Mouse (Mus musculus): ENCODE results near the gene Zscan5b. TPM values are rescaled to one million over a fixed set of nuclear protein-coding genes. Genes with fewer than 3 reads are reported as not detected.
"Not testable (repeated sequence)": the region's sequence is repeated elsewhere in the genome, so short reads cannot be mapped to it uniquely, and the experiment has no call there.

The Zscan5b gene
- polyA plus RNA-seq, 1 experiment from 2014 or later, result not detected

- H3K36me3 ChIP-seq (replicated peaks), result no peaks in the 10 kb centered on the region
- H3K9ac ChIP-seq, result no peak overlapping the region
- H3K27ac ChIP-seq, result no peak overlapping the region
- WGBS, result 90% methylated on average over 5 of the region's 5 CpGs
- H3K4me3 ChIP-seq, result no peak overlapping the region
- no peaks in the 10 kb centered on the region for H3K9me3 ChIP-seq
- H3K27me3 ChIP-seq (replicated peaks), result no peaks in the 10 kb centered on the region
- no peak overlapping the region for H3K4me2 ChIP-seq
- no peaks in the 10 kb centered on the region for H3K4me1 ChIP-seq
- ATAC-seq (replicated peaks), result no peak
Measured at GRCm38 (mm10) chr7:6254451-6254850, 32.4 kb downstream of the Zscan5b start.

DNA sequence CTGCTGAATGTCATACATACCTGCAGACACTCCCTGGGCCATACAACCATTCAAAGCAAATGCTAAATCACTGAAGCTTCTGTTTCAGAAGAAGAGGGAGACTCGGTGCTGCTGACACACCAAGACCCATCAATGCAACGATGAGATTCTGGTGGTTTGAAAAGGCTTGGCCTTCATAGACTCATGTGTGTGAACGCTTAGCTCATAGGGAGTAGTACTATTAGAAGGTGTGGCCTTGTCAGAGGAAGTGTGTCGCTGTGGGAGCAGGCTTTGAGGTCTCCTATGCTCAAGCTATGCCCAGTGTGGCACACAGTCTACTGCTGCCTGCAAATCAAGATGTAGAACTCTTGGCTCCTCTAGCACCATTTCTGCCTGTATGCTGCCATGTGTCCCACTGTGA lies 35.3 kb downstream of the Zscan5b start:
- Histone ChIP-seq H3K4me3 (no peak overlapping the region), H3K27ac (no peak overlapping the region), H3K4me1 (no peaks in the 10 kb centered on the region), H3K4me2 (no peak overlapping the region), H3K9ac (no peak overlapping the region), H3K9me3 (no peaks in the 10 kb centered on the region), H3K36me3 (replicated peaks) (no peaks in the 10 kb centered on the region), H3K27me3 (replicated peaks) (no peaks in the 10 kb centered on the region)
- no peak for ATAC-seq (replicated peaks)
- 90% methylated on average over 4 of the region's 4 CpGs for WGBS

GRCm38 (mm10) chr7:6258232-6259220 lies 36.4 kb downstream of the Zscan5b start:
- 29% methylated on average over 16 of the region's 16 CpGs for WGBS
- ATAC-seq (replicated peaks), result no peak
- no peak overlapping the region for H3K9ac ChIP-seq

DNA sequence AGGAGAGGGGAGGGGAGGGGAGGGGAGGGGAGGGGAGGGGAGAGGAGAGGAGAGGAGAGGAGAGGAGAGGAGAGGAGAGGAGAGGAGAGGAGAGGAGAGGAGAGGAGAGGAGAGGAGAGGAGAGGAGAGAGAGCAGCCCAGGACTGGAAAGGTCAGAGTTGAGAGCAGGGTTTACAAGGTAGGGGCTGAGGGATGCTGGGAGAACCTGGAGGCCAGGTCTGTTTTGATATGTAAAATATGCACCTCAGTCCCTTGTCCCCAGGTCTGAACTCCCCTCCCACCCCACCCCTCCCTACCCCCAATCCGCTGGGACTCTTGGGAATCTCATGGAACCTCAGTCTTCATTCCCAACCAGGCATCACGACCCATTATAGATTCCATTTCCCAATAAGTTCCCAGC lies 37.9 kb downstream of the Zscan5b start:
- H3K36me3 ChIP-seq (replicated peaks); H3K4me3 ChIP-seq; H3K9ac ChIP-seq; H3K27ac ChIP-seq; H3K4me2 ChIP-seq; H3K27me3 ChIP-seq (replicated peaks); H3K9me3 ChIP-seq; ATAC-seq (replicated peaks); H3K4me1 ChIP-seq: not testable (repeated sequence)
- WGBS, result 39% methylated on average over 2 of the region's 2 CpGs

More at GRCm38 (mm10) chr7:6258232-6259220, 36.4 kb downstream of the Zscan5b start:
- Histone ChIP-seq H3K27me3 (replicated peaks) (no peaks in the 10 kb centered on the region), H3K4me3 (no peak overlapping the region), H3K27ac (no peak overlapping the region), H3K36me3 (replicated peaks) (no peaks in the 10 kb centered on the region), H3K9me3 (no peaks in the 10 kb centered on the region), H3K4me1 (no peaks in the 10 kb centered on the region), H3K4me2 (no peak overlapping the region)

GRCm38 (mm10) chr7:6262120-6262519 lies 40.0 kb downstream of the Zscan5b start:
- no peak overlapping the region for H3K4me2 ChIP-seq
- no peak for ATAC-seq (replicated peaks)
- WGBS, result 81% methylated on average over 3 of the region's 3 CpGs

GRCm38 (mm10) chr7:6262984-6263383 lies 40.9 kb downstream of the Zscan5b start:
- Histone ChIP-seq H3K36me3 (replicated peaks) (no peaks in the 10 kb centered on the region), H3K9ac (no peak overlapping the region), H3K9me3 (no peaks in the 10 kb centered on the region), H3K4me3 (no peak overlapping the region), H3K4me1 (no peaks in the 10 kb centered on the region), H3K27ac (no peak overlapping the region), H3K27me3 (replicated peaks) (no peaks in the 10 kb centered on the region), H3K4me2 (no peak overlapping the region)
- 86% methylated on average over 4 of the region's 4 CpGs for WGBS
- ATAC-seq (replicated peaks), result no peak

More at GRCm38 (mm10) chr7:6262120-6262519, 40.0 kb downstream of the Zscan5b start:
- H3K4me3 ChIP-seq, result no peak overlapping the region
- H3K27me3 ChIP-seq (replicated peaks), result no peaks in the 10 kb centered on the region
- no peaks in the 10 kb centered on the region for H3K4me1 ChIP-seq
- H3K27ac ChIP-seq, result no peak overlapping the region
- no peaks in the 10 kb centered on the region for H3K9me3 ChIP-seq
- H3K36me3 ChIP-seq (replicated peaks), result no peaks in the 10 kb centered on the region
- H3K9ac ChIP-seq, result no peak overlapping the region

- Histone ChIP-seq H3K4me3 (no peak overlapping the region), H3K36me3 (replicated peaks) (no peaks in the 10 kb centered on the region), H3K4me2 (no peak overlapping the region), H3K4me1 (no peaks in the 10 kb centered on the region), H3K9me3 (no peaks in the 10 kb centered on the region), H3K9ac (no peak overlapping the region), H3K27me3 (replicated peaks) (no peaks in the 10 kb centered on the region), H3K27ac (no peak overlapping the region)
- WGBS, result 60% methylated on average over 8 of the region's 8 CpGs
- ATAC-seq (replicated peaks), result no peak
Measured at GRCm38 (mm10) chr7:6265695-6266094, 43.6 kb downstream of the Zscan5b start.

- H3K36me3 ChIP-seq (replicated peaks), result no peaks in the 10 kb centered on the region
- no peak for ATAC-seq (replicated peaks)
- no peak overlapping the region for H3K4me2 ChIP-seq
- H3K4me3 ChIP-seq, result no peak overlapping the region
- H3K4me1 ChIP-seq, result no peaks in the 10 kb centered on the region
- WGBS, result 66% methylated on average over 3 of the region's 3 CpGs
- no peak overlapping the region for H3K27ac ChIP-seq
- H3K9ac ChIP-seq, result no peak overlapping the region
- H3K9me3 ChIP-seq, result no peaks in the 10 kb centered on the region
- no peaks in the 10 kb centered on the region for H3K27me3 ChIP-seq (replicated peaks)
Measured at GRCm38 (mm10) chr7:6277906-6278305, 55.8 kb downstream of the Zscan5b start.

- H3K36me3 ChIP-seq (replicated peaks), result no peaks in the 10 kb centered on the region
- H3K4me1 ChIP-seq, result peaks cover 21% of the 10 kb centered on the region
- peak overlapping the region; percentile 92 for H3K27ac ChIP-seq
- ATAC-seq (replicated peaks), result peak; percentile 4
- no peaks in the 10 kb centered on the region for H3K9me3 ChIP-seq
- peak overlapping the region; percentile 55 for H3K4me2 ChIP-seq
- peak overlapping the region; percentile 58; the same call in 1 of the 2 replicates for H3K9ac ChIP-seq
- no peaks in the 10 kb centered on the region for H3K27me3 ChIP-seq (replicated peaks)
- WGBS, result 0% methylated on average over 1 of the region's 1 CpGs
- H3K4me3 ChIP-seq, result peak overlapping the region; percentile 57
Measured at GRCm38 (mm10) chr7:6282749-6283148, 60.7 kb downstream of the Zscan5b start.

GRCm38 (mm10) chr7:6283451-6284075 lies 61.5 kb downstream of the Zscan5b start:
- Histone ChIP-seq H3K4me2 (peak overlapping the region; percentile 55), H3K4me3 (peak overlapping the region; percentile 57), H3K36me3 (replicated peaks) (no peaks in the 10 kb centered on the region), H3K9ac (peak overlapping the region; percentile 58), H3K4me1 (peaks cover 29% of the 10 kb centered on the region), H3K27me3 (replicated peaks) (no peaks in the 10 kb centered on the region), H3K27ac (peak overlapping the region; percentile 92), H3K9me3 (no peaks in the 10 kb centered on the region)
- peak; percentile 74 for ATAC-seq (replicated peaks)
- 1% methylated on average over 23 of the region's 23 CpGs for WGBS

- Histone ChIP-seq H3K36me3 (replicated peaks) (no peaks in the 10 kb centered on the region), H3K27me3 (replicated peaks) (no peaks in the 10 kb centered on the region), H3K4me1 (peaks cover 31% of the 10 kb centered on the region), H3K9ac (no peak overlapping the region), H3K4me3 (no peak overlapping the region; the same call in 1 of the 2 replicates), H3K9me3 (no peaks in the 10 kb centered on the region), H3K27ac (peak overlapping the region; percentile 92; the same call in 1 of the 2 replicates), H3K4me2 (peak overlapping the region; percentile 55)
- no peak for ATAC-seq (replicated peaks)
- WGBS, result 94% methylated on average over 4 of the region's 4 CpGs
Measured at GRCm38 (mm10) chr7:6284442-6285012, 62.4 kb downstream of the Zscan5b start.

GRCm38 (mm10) chr7:6285366-6285765 lies 63.3 kb downstream of the Zscan5b start:
- 88% methylated on average over 6 of the region's 6 CpGs for WGBS
- H3K36me3 ChIP-seq (replicated peaks), result 0 out of 2 replicates have a peak, but pooled peaks cover 1% of the 10 kb centered on the region
- H3K4me3 ChIP-seq, result 0 out of 2 replicates have a peak overlapping the region, but pooled peaks have one; percentile 45
- H3K9me3 ChIP-seq, result no peaks in the 10 kb centered on the region
- H3K27ac ChIP-seq, result no peak overlapping the region
- ATAC-seq (replicated peaks), result no peak
- H3K27me3 ChIP-seq (replicated peaks), result no peaks in the 10 kb centered on the region
- peaks cover 31% of the 10 kb centered on the region for H3K4me1 ChIP-seq
- no peak overlapping the region for H3K9ac ChIP-seq
- H3K4me2 ChIP-seq, result peak overlapping the region; percentile 86; the same call in 1 of the 2 replicates

Data from midbrain, embryonic 15.5 days (tissue).